Mouse (Mus musculus) lung, postnatal 4 days (tissue): ENCODE results near the gene Abcb5.

Experiments used
- DNase-seq, 2 experiments: peaks; one replicate each; pipeline ENCODE4 v3.0.0; 2021

Gene Abcb5

GRCm38 (mm10) chr12:118847861-118848495 is 118.2 kb downstream of the Abcb5 start:
- DNase-seq, result no peak

- no peak for DNase-seq
Measured at GRCm38 (mm10) chr12:118847381-118847780, 118.8 kb downstream of the Abcb5 start.

GRCm38 (mm10) chr12:118846649-118847321 is 119.4 kb downstream of the Abcb5 start:
- DNase-seq, result peak; percentile 12 to 55

GRCm38 (mm10) chr12:118846221-118846620 is 120.0 kb downstream of the Abcb5 start, which contains the start of gene Sp8:
Sp8 (plus strand) TSS chr12:118846329.
- no peak for DNase-seq

- DNase-seq, result no peak
Measured at GRCm38 (mm10) chr12:118845351-118845750, 120.9 kb downstream of the Abcb5 start.

- no peak for DNase-seq
Measured at GRCm38 (mm10) chr12:118844841-118845240, 121.4 kb downstream of the Abcb5 start.

- DNase-seq, result no peak
Measured at GRCm38 (mm10) chr12:118844111-118844510, 122.1 kb downstream of the Abcb5 start.

- peak in 1 of 2 experiments; percentile 20 for DNase-seq
Measured at GRCm38 (mm10) chr12:118842671-118843411, 123.4 kb downstream of the Abcb5 start.

- no peak for DNase-seq
Measured at GRCm38 (mm10) chr12:118841971-118842550, 124.2 kb downstream of the Abcb5 start.

GRCm38 (mm10) chr12:118841381-118841922 is 124.8 kb downstream of the Abcb5 start:
- no peak for DNase-seq

- no peak for DNase-seq
Measured at GRCm38 (mm10) chr12:118840861-118841260, 125.4 kb downstream of the Abcb5 start.

GRCm38 (mm10) chr12:118840301-118840700 is 125.9 kb downstream of the Abcb5 start:
- no peak for DNase-seq

GRCm38 (mm10) chr12:118839398-118839797 is 126.8 kb downstream of the Abcb5 start:
- no peak for DNase-seq

- DNase-seq, result no peak
Measured at GRCm38 (mm10) chr12:118838260-118838659, 128.0 kb downstream of the Abcb5 start.

- DNase-seq, result no peak
Measured at GRCm38 (mm10) chr12:118837361-118837760, 128.9 kb downstream of the Abcb5 start.

GRCm38 (mm10) chr12:118836411-118837341 is 129.5 kb downstream of the Abcb5 start:
- peak; percentile 15 to 44 for DNase-seq

- no peak for DNase-seq
Measured at GRCm38 (mm10) chr12:118829881-118830280, 136.3 kb downstream of the Abcb5 start.
